Mouse (Mus musculus) ES-E14 (cell line): Measurements from ENCODE around the gene Psmb3. TPM values are rescaled to one million over a fixed set of nuclear protein-coding genes. Genes with fewer than 3 reads are reported as not detected.
A peak's percentile ranks its signal among the peaks of the same experiment; 100 is the strongest.

Experiments used
- DNase-seq: peaks from one replicate; pipeline ENCODE4 v3.0.0-alpha.2; 2013; ENCODE audit warnings: low read depth, low spot score
- H3K27ac ChIP-seq: 2 replicates; pipeline ENCODE4 v1.5.1; 2012; ENCODE audit warnings: low read depth, mild to moderate bottlenecking, low read length, moderate library complexity, mixed read lengths; ENCODE audit not compliant: poor library complexity, insufficient read depth, severe bottlenecking
- H3K36me3 ChIP-seq: 2 replicates; pipeline ENCODE4 v1.6.1; 2012; ENCODE audit warnings: mild to moderate bottlenecking, low read length, moderate library complexity, mixed read lengths; ENCODE audit not compliant: control insufficient read depth, poor library complexity, insufficient read depth, severe bottlenecking
- H3K4me1 ChIP-seq, 2 experiments: fragments of 150-350 bp in 1 of 2; sonication (generic) in 1 of 2; 2 replicates each; pipeline ENCODE4 v1.6.1; 2012; ENCODE audit warnings: low read length in 2 of 2, mild to moderate bottlenecking in 1 of 2, mixed read lengths in 1 of 2; ENCODE audit not compliant: control insufficient read depth in 2 of 2, insufficient read depth in 2 of 2, poor library complexity in 1 of 2
- H3K4me3 ChIP-seq, 2 experiments: fragments of 150-350 bp in 1 of 2; sonication (generic) in 1 of 2; 2 replicates each; pipeline ENCODE4 v1.5.1; 2012; ENCODE audit warnings: low read length in 2 of 2, low read depth in 1 of 2, mild to moderate bottlenecking in 1 of 2, mixed read lengths in 1 of 2; ENCODE audit not compliant: insufficient read depth in 1 of 2, poor library complexity in 1 of 2, severe bottlenecking in 1 of 2
- H3K9ac ChIP-seq: 2 replicates; pipeline ENCODE4 v1.6.1; 2012; ENCODE audit warnings: low read depth, mild to moderate bottlenecking, low read length, mixed read lengths; ENCODE audit not compliant: poor library complexity, insufficient read depth, severe bottlenecking
- H3K9me3 ChIP-seq: fragments of 150-350 bp; sonication (generic); 2 replicates; pipeline ENCODE4 v1.6.1; 2012; ENCODE audit warnings: low read depth, mild to moderate bottlenecking, low read length; ENCODE audit not compliant: control insufficient read depth, insufficient read depth
- CHD2 ChIP-seq: IDR thresholded peaks from 2 replicates; pipeline ENCODE4 v1.6.1; 2014; ENCODE audit warnings: mild to moderate bottlenecking, low read depth, low read length, inconsistent platforms
- HCFC1 ChIP-seq: IDR thresholded peaks from 2 replicates; pipeline ENCODE4 v1.6.1; 2012; ENCODE audit warnings: low read length, inconsistent platforms, borderline replicate concordance; ENCODE audit not compliant: insufficient read depth
- MAFK ChIP-seq: IDR thresholded peaks from 2 replicates; pipeline ENCODE4 v1.6.1; 2014; ENCODE audit warnings: mild to moderate bottlenecking, low read depth, low read length, inconsistent platforms; ENCODE audit not compliant: insufficient read depth
- ZC3H11A ChIP-seq: IDR thresholded peaks from 2 replicates; pipeline ENCODE4 v1.6.1; 2012; ENCODE audit warnings: low read depth, mild to moderate bottlenecking, inconsistent platforms, low read length, borderline replicate concordance
- ZNF384 ChIP-seq: IDR thresholded peaks from 2 replicates; pipeline ENCODE4 v1.6.1; 2012; ENCODE audit warnings: low read depth, low read length, inconsistent platforms
- in situ Hi-C, 2 experiments: fragments of 600-800 bp; cut with MboI; formaldehyde crosslinking; loops; one replicate each; pipeline ENCODE4 v1.15.1; 2025; ENCODE audit warnings: low sequenced_read_pairs in 2 of 2, inconsistent platforms in 1 of 2; ENCODE audit not compliant: unreplicated experiment in 2 of 2
- total RNA-seq: library from RNA; depleted of rRNA; stranded (reverse); fragments of 300-350 nt; gene quantifications from 2 replicates; pipeline ENCODE4 v1.2.3, GENCODE M21; 2012

Psmb3 gene
- total RNA-seq, 1 experiment, result 677 TPM

DNA sequence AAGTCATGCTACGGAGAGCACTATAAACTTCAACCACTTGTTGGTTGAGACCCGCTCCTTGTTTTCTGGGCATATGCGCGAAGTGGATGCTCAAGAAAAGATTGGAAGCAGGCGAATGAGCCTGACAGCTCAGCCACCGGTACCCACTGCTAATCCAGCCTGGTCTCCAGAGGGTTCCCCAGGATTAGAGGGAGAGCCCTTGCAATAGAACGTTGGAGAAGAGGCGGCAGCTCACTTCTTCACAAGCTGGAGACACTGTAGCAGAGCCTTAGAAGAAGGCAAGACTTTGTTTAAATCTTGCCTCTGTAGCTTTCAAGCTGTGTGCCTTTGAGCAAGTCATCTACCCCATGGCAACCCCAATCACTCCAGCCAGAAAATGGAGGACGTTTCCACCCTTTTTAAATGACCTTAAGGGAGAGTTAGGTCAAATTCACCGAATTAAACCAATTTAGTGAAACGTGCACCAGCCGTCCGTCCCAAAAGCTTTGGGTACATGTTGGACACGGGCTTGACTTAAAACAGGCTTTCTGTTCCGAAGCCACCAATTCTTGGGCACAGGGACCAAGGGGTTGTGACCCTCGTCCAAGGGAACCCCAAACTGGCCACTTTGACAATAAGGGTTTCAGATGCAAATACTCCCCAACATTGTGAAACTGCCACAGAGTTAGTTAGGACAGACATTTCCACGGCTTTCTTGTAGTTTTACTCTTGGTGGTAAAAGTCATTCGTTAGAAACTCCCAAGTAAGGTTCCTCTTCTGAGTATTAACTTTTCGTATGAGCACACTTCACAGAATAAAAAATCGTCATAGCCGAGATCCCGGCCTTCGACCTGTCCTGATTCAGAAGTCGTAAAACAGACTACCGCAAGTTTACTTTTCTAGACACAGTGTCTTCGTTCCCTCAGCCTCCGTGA lies 42.2 kb upstream of the Psmb3 start:
- H3K4me1 ChIP-seq, result peaks cover 10 to 15% of the 10 kb centered on the region in 2 experiments; a peak in 3 of 4 replicates
- no peak for DNase-seq

DNA sequence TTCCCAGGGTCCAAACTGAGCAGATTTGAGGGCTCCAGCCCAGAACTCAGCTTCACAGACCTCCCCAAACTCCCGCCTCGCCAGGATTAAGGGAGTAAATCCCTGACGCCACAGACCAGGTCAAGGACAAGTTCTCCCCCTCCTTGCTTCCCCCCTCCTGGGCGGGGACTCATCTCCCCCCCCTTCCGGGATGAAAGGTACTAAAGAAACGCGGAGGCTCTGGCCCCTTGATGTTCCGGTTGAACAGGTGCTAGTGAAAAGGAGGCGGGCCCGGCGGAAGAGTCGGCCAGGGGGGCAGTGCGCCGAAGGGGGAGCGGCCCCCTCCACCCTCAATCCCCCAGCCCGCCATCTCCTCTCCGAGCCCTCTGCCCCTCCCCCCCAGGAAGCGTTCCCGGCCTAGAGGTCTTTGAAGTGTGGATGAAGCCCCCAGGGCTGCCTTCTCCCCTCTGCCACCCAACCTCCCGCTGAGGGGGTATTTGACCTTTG lies 41.5 kb upstream of the Psmb3 start:
- DNase-seq, result peak; percentile 99
- Histone ChIP-seq H3K36me3 (peaks cover 13% of the 10 kb centered on the region), H3K4me1 (peaks cover 10 to 13% of the 10 kb centered on the region in 2 experiments; a peak in 3 of 4 replicates), H3K9me3 (no peaks in the 10 kb centered on the region), H3K4me3 (peak overlapping the region; percentile 82 to 96), H3K27ac (peak overlapping the region; percentile 100), H3K9ac (peak overlapping the region; percentile 81)
- in situ Hi-C loops, result no loop called here
- TF ChIP-seq HCFC1 (peak; percentile 40; the same call in 1 of the 2 replicates), ZNF384 (no peak)

More for the DNA sequence above, 42.2 kb upstream of the Psmb3 start:
- in situ Hi-C loops, result no loop called here
- Histone ChIP-seq H3K4me3 (peak overlapping the region; percentile 82 to 96), H3K9ac (peak overlapping the region; percentile 81), H3K27ac (peak overlapping the region; percentile 100), H3K9me3 (no peaks in the 10 kb centered on the region), H3K36me3 (peaks cover 10% of the 10 kb centered on the region)
- TF ChIP-seq ZC3H11A (no peak), HCFC1 (no peak), MAFK (no peak), CHD2 (no peak)

DNA sequence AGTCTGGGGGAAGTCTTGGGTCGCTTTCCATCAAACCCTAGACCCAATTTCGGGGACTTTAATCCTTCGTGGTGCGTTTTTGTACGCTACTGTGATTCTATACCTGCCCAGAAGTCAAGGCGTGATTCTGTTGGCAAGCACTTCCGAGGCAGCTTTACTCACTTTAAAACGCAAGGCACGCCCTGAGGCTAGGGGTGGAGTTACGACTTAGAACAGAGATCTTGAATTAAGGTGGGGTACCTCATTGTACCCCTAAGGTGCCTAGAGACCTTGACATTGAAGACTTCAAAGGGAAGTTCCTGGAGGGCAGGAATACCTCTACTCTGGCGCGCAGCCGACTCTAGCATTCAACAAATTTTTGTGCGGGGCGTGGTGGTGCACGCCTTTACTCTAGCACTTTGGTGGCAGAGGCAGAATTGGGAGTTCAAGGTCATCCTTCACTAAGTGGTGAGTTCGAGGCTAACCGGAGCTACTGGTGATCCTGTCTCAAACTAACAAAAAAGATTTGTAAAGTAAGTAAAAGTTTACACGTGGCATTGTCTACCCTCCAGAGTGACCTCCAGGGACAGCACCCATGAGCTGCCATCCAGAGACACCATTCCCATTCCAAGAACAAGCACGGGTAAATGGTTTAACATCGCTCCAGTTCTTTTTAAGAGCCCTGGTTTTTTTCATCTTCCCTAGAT lies 40.8 kb upstream of the Psmb3 start:
- Histone ChIP-seq H3K4me1 (peaks cover 6 to 14% of the 10 kb centered on the region in 2 experiments; a peak in 2 of 4 replicates), H3K36me3 (peaks cover 18% of the 10 kb centered on the region), H3K9me3 (no peaks in the 10 kb centered on the region), H3K27ac (peak overlapping the region; percentile 100), H3K9ac (peak overlapping the region; percentile 96), H3K4me3 (peak overlapping the region; percentile 53 to 91)
- peak; percentile 100 for DNase-seq
- TF ChIP-seq ZC3H11A, result 0 out of 2 replicates have a peak, but pooled peaks have one; percentile 27
- peak; percentile 78 for TF ChIP-seq CHD2
- TF ChIP-seq MAFK, result no peak
- TF ChIP-seq HCFC1, result peak; percentile 61; the same call in 1 of the 2 replicates
- TF ChIP-seq ZNF384, result peak; percentile 58; the same call in 1 of the 2 replicates
- in situ Hi-C loops, result no loop called here

DNA sequence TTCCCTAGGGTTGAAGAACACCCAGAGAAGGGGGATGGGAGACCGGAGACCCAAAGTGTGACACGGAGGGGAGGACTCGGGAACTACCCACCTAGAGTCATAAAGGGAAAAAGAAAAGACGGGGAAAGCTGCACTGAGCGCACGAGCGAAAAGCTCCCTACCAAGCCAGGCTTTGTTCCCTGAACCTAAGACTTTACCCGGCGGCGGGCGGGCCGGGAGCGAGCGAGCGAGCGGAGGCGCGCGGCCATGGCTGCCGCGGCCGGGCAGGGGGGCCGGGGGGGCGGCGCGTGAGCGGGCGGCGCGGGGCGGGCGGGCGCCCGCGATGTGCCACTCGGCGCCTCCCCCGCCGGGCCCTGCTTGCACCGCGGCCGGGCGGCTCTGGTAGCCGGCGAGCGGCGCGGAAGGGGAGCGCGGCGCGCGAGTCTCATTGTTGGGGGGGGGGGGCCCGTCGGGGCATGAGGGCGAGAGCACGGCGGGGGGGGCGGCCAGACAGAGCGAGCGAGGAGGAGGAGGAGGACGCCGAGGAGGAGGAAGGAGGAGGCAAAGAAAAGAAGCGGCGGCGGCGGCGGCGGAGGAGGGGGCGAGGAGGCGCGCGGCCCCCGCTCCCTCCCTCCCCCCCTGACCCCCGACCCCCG lies 40.2 kb upstream of the Psmb3 start, which contains the start of gene Mllt6:
Gene Mllt6, plus strand, starts transcription at position 522 of the 635 bp plus-strand sequence.
- Histone ChIP-seq H3K4me1 (peaks cover 6 to 15% of the 10 kb centered on the region in 2 experiments; a peak in 3 of 4 replicates), H3K9me3 (no peaks in the 10 kb centered on the region), H3K36me3 (peaks cover 22% of the 10 kb centered on the region), H3K9ac (peak within 1 kb of the TSS; percentile 96), H3K27ac (peak within 1 kb of the TSS; percentile 100), H3K4me3 (peak within 1 kb of the TSS; percentile 86 to 91)
- TF ChIP-seq HCFC1 (no peak), MAFK (no peak), ZC3H11A (no peak), CHD2 (no peak), ZNF384 (no peak)
- DNase-seq, result no peak
- in situ Hi-C loops, result no loop called here
